ENCODE assay signal across 8 mouse cellular contexts in the genomic region with DNA sequence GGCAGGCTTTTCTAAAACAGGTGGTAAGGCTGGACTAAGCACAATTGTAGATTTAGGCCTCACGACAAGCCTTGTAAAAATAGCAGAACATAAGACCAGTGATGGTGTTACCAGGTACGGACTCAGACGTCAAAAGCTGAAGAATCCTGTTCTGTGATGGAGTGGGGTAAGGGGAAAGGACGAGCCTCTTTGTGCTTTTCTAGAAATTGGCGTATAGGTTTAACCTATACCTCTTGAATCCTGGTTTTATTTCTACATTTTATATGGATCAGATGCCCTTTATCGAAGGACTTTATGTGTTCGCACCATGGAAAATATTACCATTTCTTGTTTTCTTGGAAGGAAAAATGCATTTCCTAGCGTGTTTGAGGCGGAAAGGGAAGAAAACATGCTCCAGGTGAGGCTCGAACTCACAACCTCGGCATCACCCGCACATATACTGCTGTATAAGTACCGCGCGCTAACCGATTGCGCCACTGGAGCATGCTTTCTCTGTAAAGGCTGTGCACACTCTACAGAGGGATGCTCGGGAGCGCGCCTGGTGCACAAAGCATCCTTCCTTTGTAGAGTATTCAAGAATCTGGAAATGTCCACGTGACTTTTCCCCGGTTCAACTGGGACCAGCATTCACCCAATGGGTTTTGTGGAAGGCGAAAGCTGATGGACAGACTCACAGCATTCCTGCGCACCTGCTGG. TPM values are rescaled to one million over a fixed set of nuclear protein-coding genes. Genes with fewer than 3 reads are reported as not detected.
A peak's percentile ranks its signal among the peaks of the same experiment; 100 is the strongest.
DNase-seq lines count a peak whose midpoint lies in the region; ATAC-seq and TF ChIP-seq lines count a peak whose summit lies in the region.

No protein-coding gene starts in this region.

- no peak overlapping the region for H3K27ac ChIP-seq in heart, embryonic 15.5 days
- H3K27ac ChIP-seq in midbrain, postnatal 0 days (ENCODE audit: low read depth, low read length) = peak overlapping the region; percentile 91

- DNase-seq in heart, postnatal 10 days = no peak
- peak; percentile 12 for DNase-seq in cerebellum, adult 9-11 months
- peak; percentile 68 to 88 for DNase-seq in frontal cortex, postnatal 10 days (ENCODE audit: low spot score in 2 of 2)
- peak; percentile 92 to 99 for DNase-seq in left cerebral cortex, adult 8-10 months (ENCODE audit: low spot score in 2 of 2)
- peak; percentile 92 for DNase-seq in midbrain, postnatal 0 days (ENCODE audit: low spot score)
- no peak for DNase-seq in gastrocnemius, postnatal 10 days
- DNase-seq in lung, postnatal 36 days = no peak

- H3K36me3 ChIP-seq in heart, embryonic 15.5 days = no peaks in the 10 kb centered on the region
- H3K36me3 ChIP-seq in midbrain, postnatal 0 days (ENCODE audit: insufficient read depth, low read length) = no peaks in the 10 kb centered on the region

- WGBS in heart, embryonic 15.5 days = 9% methylated on average over 24 of the region's 24 CpGs
- WGBS in midbrain, postnatal 0 days = 6% methylated on average over 24 of the region's 24 CpGs

- H3K27me3 ChIP-seq in heart, embryonic 15.5 days = 0 out of 2 replicates have a peak, but pooled peaks cover 2% of the 10 kb centered on the region
- no peaks in the 10 kb centered on the region for H3K27me3 ChIP-seq in midbrain, postnatal 0 days (ENCODE audit: insufficient read depth, low read length)

- ATAC-seq in heart, embryonic 15.5 days (replicated peaks; ENCODE audit: insufficient number of reproducible peaks, insufficient read depth, low FRiP score, low read depth) = no peak
- ATAC-seq in midbrain, postnatal 0 days (ENCODE audit: low FRiP score) = peak; percentile 99

- no peak; the same call in 1 of the 2 replicates for TF ChIP-seq CTCF in midbrain, postnatal 0 days (IDR thresholded peaks at IDR 0.05)

- no peaks in the 10 kb centered on the region for H3K9me3 ChIP-seq in heart, embryonic 15.5 days (replicated peaks)
- no peaks in the 10 kb centered on the region for H3K9me3 ChIP-seq in midbrain, postnatal 0 days (ENCODE audit: low read length)

- peak overlapping the region; percentile 52 for H3K4me3 ChIP-seq in heart, embryonic 15.5 days
- H3K4me3 ChIP-seq in midbrain, postnatal 0 days (ENCODE audit: low read depth, low read length) = peak overlapping the region; percentile 62

- H3K9ac ChIP-seq in heart, embryonic 15.5 days = peak overlapping the region; percentile 38; the same call in 1 of the 2 replicates
- peak overlapping the region; percentile 65 for H3K9ac ChIP-seq in midbrain, postnatal 0 days (replicated peaks; ENCODE audit: low read length, poor library complexity, severe bottlenecking)

- H3K4me1 ChIP-seq in heart, embryonic 15.5 days (replicated peaks) = 0 out of 2 replicates have a peak, but pooled peaks cover 4% of the 10 kb centered on the region
- H3K4me1 ChIP-seq in midbrain, postnatal 0 days (ENCODE audit: insufficient read depth, low read length) = no peaks in the 10 kb centered on the region

- H3K4me2 ChIP-seq in heart, embryonic 15.5 days = peak overlapping the region; percentile 68
- peak overlapping the region; percentile 56 for H3K4me2 ChIP-seq in midbrain, postnatal 0 days (ENCODE audit: low read depth, low read length, poor library complexity, severe bottlenecking)

- intact Hi-C loops in heart, postnatal 10 days (cut with DNase I) = no loop called here

RNA-seq across cellular contexts. Expression of a gene that starts 48.2 kb away (rescaled TPM):
- polyA plus RNA-seq in heart, embryonic 15.5 days (2015; fragmentation: Nextera tagmentation; extraction: Ambion mirVana) = 3.8 and 5.1 TPM in 2 replicates
- 1 to 10 TPM; 1.4 to 1.9 TPM for total RNA-seq in heart, postnatal 10 days (2021)
- total RNA-seq in left cerebral cortex, adult 8-10 months (2022) = 1 to 10 TPM; 2.4 to 4.1 (median 3.3) TPM
- total RNA-seq in midbrain, postnatal 0 days (2014; rRNA removed) = 8.1 and 9.8 TPM in 2 replicates
- 7.5 and 8.4 TPM in 2 replicates for polyA plus RNA-seq in midbrain, postnatal 0 days (2015; fragmentation: Nextera tagmentation; extraction: Ambion mirVana)
- total RNA-seq in gastrocnemius, postnatal 10 days (2021) = 1 to 10 TPM in 1 of 2 experiments, under 1 TPM in 1; 0.73 to 1.2 TPM

Comparison
In these comparisons a context has a peak if more than half of its experiments do, and no peak if none do; other contexts are left out.
1. DNase-seq: peak in cerebellum, adult 9-11 months (single experiment), frontal cortex, postnatal 10 days (2 of 2), left cerebral cortex, adult 8-10 months (2 of 2) and midbrain, postnatal 0 days (single experiment); none in heart, postnatal 10 days (0 of 2), gastrocnemius, postnatal 10 days (single experiment) and lung, postnatal 36 days (single experiment).